Mouse (Mus musculus): ENCODE data around the gene 4921511M17Rik. TPM values are rescaled to one million over a fixed set of nuclear protein-coding genes. Genes with fewer than 3 reads are reported as not detected.
"Not testable (repeated sequence)": the region's sequence is repeated elsewhere in the genome, so short reads cannot be mapped to it uniquely, and the experiment has no call there.

The 4921511M17Rik gene
- not detected in 2 replicates for polyA plus RNA-seq (2016; fragmentation: Nextera tagmentation; extraction: Ambion mirVana)

DNA sequence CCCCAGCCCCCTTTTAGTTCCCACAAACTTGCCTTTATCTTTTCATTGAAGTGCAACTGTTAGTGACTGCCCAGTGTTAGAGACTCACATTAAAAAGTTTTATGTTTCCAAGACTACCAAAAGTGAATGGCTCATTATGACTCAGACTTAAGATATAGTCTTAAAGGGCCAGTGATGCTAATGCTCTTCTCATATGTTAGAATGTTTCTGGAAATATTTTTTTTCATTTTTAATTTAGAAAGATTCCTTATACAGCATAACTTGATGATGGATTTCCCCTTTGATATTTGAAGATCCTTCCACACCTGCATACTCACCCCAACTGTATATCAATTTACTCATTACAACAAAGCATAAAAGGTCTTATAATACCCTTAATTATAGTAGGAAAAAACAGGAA, at the start of gene 4921511M17Rik:
Gene 4921511M17Rik (minus strand): TSS at position 101 of the 400 bp plus-strand sequence.
- H3K9me3 ChIP-seq (replicated peaks); H3K27ac ChIP-seq; H3K9ac ChIP-seq; H3K4me3 ChIP-seq; H3K27me3 ChIP-seq (replicated peaks); H3K36me3 ChIP-seq; H3K4me1 ChIP-seq; ATAC-seq; H3K4me2 ChIP-seq: not testable (repeated sequence)

GRCm38 (mm10) chrX:154054939-154055338, 21.3 kb upstream of the 4921511M17Rik start, which contains the start of gene Gm10057:
Gene Gm10057, minus strand, starts transcription at chrX:154055039.
- H3K9me3 ChIP-seq (replicated peaks); H3K36me3 ChIP-seq; H3K4me2 ChIP-seq; H3K9ac ChIP-seq; H3K4me3 ChIP-seq; H3K27me3 ChIP-seq (replicated peaks); ATAC-seq; H3K27ac ChIP-seq; H3K4me1 ChIP-seq: not testable (repeated sequence)

DNA sequence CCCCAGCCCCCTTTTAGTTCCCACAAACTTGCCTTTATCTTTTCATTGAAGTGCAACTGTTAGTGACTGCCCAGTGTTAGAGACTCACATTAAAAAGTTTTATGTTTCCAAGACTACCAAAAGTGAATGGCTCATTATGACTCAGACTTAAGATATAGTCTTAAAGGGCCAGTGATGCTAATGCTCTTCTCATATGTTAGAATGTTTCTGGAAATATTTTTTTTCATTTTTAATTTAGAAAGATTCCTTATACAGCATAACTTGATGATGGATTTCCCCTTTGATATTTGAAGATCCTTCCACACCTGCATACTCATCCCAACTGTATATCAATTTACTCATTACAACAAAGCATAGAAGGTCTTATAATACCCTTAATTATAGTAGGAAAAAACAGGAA, 21.1 kb downstream of the 4921511M17Rik start, which contains the start of gene Samt1:
Gene Samt1 (minus strand): TSS at position 101 of the 400 bp plus-strand sequence.
- not testable (repeated sequence) for H3K4me3 ChIP-seq; H3K9me3 ChIP-seq (replicated peaks); H3K4me1 ChIP-seq; H3K36me3 ChIP-seq; ATAC-seq; H3K27ac ChIP-seq; H3K4me2 ChIP-seq; H3K9ac ChIP-seq; H3K27me3 ChIP-seq (replicated peaks)

- ATAC-seq; H3K4me3 ChIP-seq; H3K36me3 ChIP-seq; H3K27me3 ChIP-seq (replicated peaks); H3K27ac ChIP-seq; H3K4me1 ChIP-seq; H3K9ac ChIP-seq; H3K9me3 ChIP-seq (replicated peaks); H3K4me2 ChIP-seq: not testable (repeated sequence)
- no CpG with 5 or more reads among the region's 2 CpGs for WGBS (ENCODE audit: insufficient replicate concordance)
Observed at GRCm38 (mm10) chrX:153976914-153977313, 56.7 kb downstream of the 4921511M17Rik start.

DNA sequence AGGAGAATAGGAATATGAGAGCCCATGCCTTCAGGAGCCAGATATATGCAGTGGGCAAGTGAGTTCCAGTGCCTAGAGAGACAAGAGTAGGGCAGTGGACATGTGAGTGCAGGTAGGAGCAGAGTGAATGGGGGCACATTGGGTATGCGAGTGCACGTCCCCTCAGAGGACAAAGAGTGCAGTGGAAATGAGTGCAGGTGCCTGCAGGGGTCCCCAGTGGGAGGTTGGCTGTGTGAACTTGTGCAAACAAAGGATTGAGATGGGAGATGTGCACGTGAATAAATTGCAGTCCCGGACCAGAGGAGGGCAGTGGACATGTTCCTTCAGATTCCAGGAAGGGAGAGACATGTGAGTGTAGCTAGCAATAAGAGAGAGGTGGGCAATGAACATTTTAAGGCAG, 57.2 kb downstream of the 4921511M17Rik start:
- not testable (repeated sequence) for H3K27ac ChIP-seq; H3K4me3 ChIP-seq; ATAC-seq; H3K36me3 ChIP-seq; H3K9ac ChIP-seq; H3K4me1 ChIP-seq; H3K4me2 ChIP-seq; H3K27me3 ChIP-seq (replicated peaks); H3K9me3 ChIP-seq (replicated peaks)
- WGBS (ENCODE audit: insufficient replicate concordance), result 17% methylated on average over 4 of the region's 4 CpGs

DNA sequence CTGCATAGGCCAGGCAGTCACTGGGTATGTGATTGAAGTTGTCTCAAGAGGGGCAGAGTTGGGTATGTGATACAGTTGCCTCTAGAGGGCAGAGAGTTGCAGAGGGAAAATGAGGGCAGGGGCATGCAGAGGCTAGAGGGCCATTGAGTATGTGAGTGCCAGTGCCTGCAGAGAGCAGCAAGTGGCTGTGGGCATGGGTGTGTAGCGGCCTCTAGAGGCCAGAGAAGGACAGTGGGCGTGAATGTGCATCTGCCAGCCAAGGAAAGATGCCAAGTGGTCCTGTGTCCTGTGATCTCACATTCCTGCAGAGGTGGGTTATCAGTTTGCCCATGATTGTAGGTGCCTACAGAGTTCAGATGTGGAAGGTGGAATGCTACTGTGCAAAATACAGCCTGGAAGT, 59.2 kb downstream of the 4921511M17Rik start:
- no peak overlapping the region for H3K4me3 ChIP-seq
- H3K9ac ChIP-seq, result no peak overlapping the region
- no peaks in the 10 kb centered on the region for H3K9me3 ChIP-seq (replicated peaks)
- H3K4me1 ChIP-seq, result no peaks in the 10 kb centered on the region
- no peak for ATAC-seq
- 13% methylated on average over 2 of the region's 2 CpGs for WGBS (ENCODE audit: insufficient replicate concordance)
- H3K36me3 ChIP-seq, result no peaks in the 10 kb centered on the region
- H3K27ac ChIP-seq, result no peak overlapping the region
- no peaks in the 10 kb centered on the region for H3K27me3 ChIP-seq (replicated peaks)
- H3K4me2 ChIP-seq, result no peak overlapping the region

Other genes starting within 250 kb of the 4921511M17Rik start
- 5.0 and 5.6 TPM in 2 replicates for gene Spin2c, start 201.6 kb downstream of the 4921511M17Rik start, polyA plus RNA-seq (2016; fragmentation: Nextera tagmentation; extraction: Ambion mirVana)
- not detected in 2 replicates for gene Samt1, start 21.2 kb downstream of the 4921511M17Rik start, polyA plus RNA-seq (2016; fragmentation: Nextera tagmentation; extraction: Ambion mirVana)
- not detected in 2 replicates for gene Gm10057, start 21.2 kb upstream of the 4921511M17Rik start, polyA plus RNA-seq (2016; fragmentation: Nextera tagmentation; extraction: Ambion mirVana)
- not detected in 2 replicates for gene Gm15140, start 86.9 kb upstream of the 4921511M17Rik start, polyA plus RNA-seq (2016; fragmentation: Nextera tagmentation; extraction: Ambion mirVana)